Mouse (Mus musculus) liver, adult 2 months (tissue): Measurements from ENCODE around the gene Zgrf1. TPM values are rescaled to one million over a fixed set of nuclear protein-coding genes. Genes with fewer than 3 reads are reported as not detected.
A peak's percentile ranks its signal among the peaks of the same experiment; 100 is the strongest.

Experiments
- DNase-seq: peaks from one replicate; pipeline ENCODE4 v3.0.0-alpha.2; 2011; ENCODE audit warnings: low read depth, low spot score; ENCODE audit errors: extremely low read depth
- H3K27ac ChIP-seq: fragments of 200-500 bp; replicated peaks from 2 replicates; pipeline ENCODE4 v1.5.1; 2012; ENCODE audit warnings: low read depth, mild to moderate bottlenecking, control low read depth, inconsistent platforms, low read length; ENCODE audit not compliant: insufficient read depth
- H3K27me3 ChIP-seq: fragments of 200-500 bp; 2 replicates; pipeline ENCODE4 v1.6.1; 2012; ENCODE audit warnings: mild to moderate bottlenecking, moderate library complexity, low read length, inconsistent platforms; ENCODE audit not compliant: control insufficient read depth, insufficient read depth
- H3K36me3 ChIP-seq: fragments of 200-500 bp; 2 replicates; pipeline ENCODE4 v1.6.1; 2012; ENCODE audit warnings: low read length, inconsistent platforms; ENCODE audit not compliant: control insufficient read depth, insufficient read depth
- H3K4me1 ChIP-seq: fragments of 200-500 bp; 2 replicates; pipeline ENCODE4 v1.6.1; 2011; ENCODE audit warnings: low read length; ENCODE audit not compliant: control insufficient read depth, insufficient read depth
- H3K4me3 ChIP-seq: fragments of 200-500 bp; 2 replicates; pipeline ENCODE4 v1.5.1; 2011; ENCODE audit warnings: low read depth, mild to moderate bottlenecking, control low read depth, low read length, moderate library complexity; ENCODE audit not compliant: insufficient read depth
- H3K79me2 ChIP-seq: fragments of 200-500 bp; 2 replicates; pipeline ENCODE4 v1.6.1; 2012; ENCODE audit warnings: inconsistent platforms, mild to moderate bottlenecking, low read length, moderate library complexity; ENCODE audit not compliant: control insufficient read depth, insufficient read depth
- H3K9ac ChIP-seq: fragments of 200-500 bp; 2 replicates; pipeline ENCODE4 v1.6.1; 2012; ENCODE audit warnings: low read depth, mild to moderate bottlenecking, control low read depth, inconsistent platforms, low read length
- CTCF ChIP-seq: fragments of 200-500 bp; IDR thresholded peaks from 2 replicates; pipeline ENCODE4 v1.5.1; 2011; ENCODE audit warnings: low read depth, low read length, control low read depth
- POLR2A ChIP-seq: fragments of 200-500 bp; IDR thresholded peaks from 2 replicates; pipeline ENCODE4 v1.6.1; 2011; ENCODE audit warnings: low read length, control low read depth; ENCODE audit not compliant: insufficient read depth; ENCODE audit errors: extremely low read depth
- WGBS: fragments of 180-500 bp; shearing (Covaris S2); methylation state at CpG from one replicate; pipeline ENCODE4 v1.1.7; 2018; 5-methylcytosine and 5-hydroxymethylcytosine counted together
- polyA plus RNA-seq: library from polyadenylated mRNA; depleted of rRNA; stranded (reverse); fragments of >200 nt; gene quantifications from 2 replicates; pipeline ENCODE4 v1.2.3, GENCODE M21; 2012
- total RNA-seq: library from RNA; depleted of rRNA; stranded (reverse); fragments of >200 nt; gene quantifications from 2 replicates; pipeline ENCODE4 v1.2.3, GENCODE M21; 2014

Gene Zgrf1
- total and polyA plus RNA-seq, 2 experiments: 0.15 to 0.74 TPM

GRCm38 (mm10) chr3:127552434-127552972 is 786 bp upstream of the Zgrf1 start:
- WGBS: 2% methylated on average over 12 of the region's 13 CpGs
- no peak for DNase-seq

GRCm38 (mm10) chr3:127553720-127554043 is 393 bp downstream of the Zgrf1 start:
- Histone ChIP-seq H3K27me3 (no peaks in the 10 kb centered on the region), H3K36me3 (no peaks in the 10 kb centered on the region), H3K9ac (no peak overlapping the region), H3K4me1 (no peaks in the 10 kb centered on the region), H3K4me3 (peak overlapping the region; percentile 92), H3K27ac (no peak overlapping the region), H3K79me2 (no peaks in the 10 kb centered on the region)
- 1% methylated on average over 4 of the region's 4 CpGs for WGBS
- no peak for DNase-seq
- no peak for TF ChIP-seq POLR2A
- no peak for TF ChIP-seq CTCF

More at GRCm38 (mm10) chr3:127552434-127552972, 786 bp upstream of the Zgrf1 start:
- peak overlapping the region; percentile 30; the same call in 1 of the 2 replicates for H3K9ac ChIP-seq
- H3K27ac ChIP-seq: no peak overlapping the region
- H3K79me2 ChIP-seq: no peaks in the 10 kb centered on the region
- no peak for TF ChIP-seq CTCF
- no peak for TF ChIP-seq POLR2A
- no peaks in the 10 kb centered on the region for H3K36me3 ChIP-seq
- no peaks in the 10 kb centered on the region for H3K4me1 ChIP-seq
- H3K27me3 ChIP-seq: no peaks in the 10 kb centered on the region
- H3K4me3 ChIP-seq: peak overlapping the region; percentile 45; the same call in 1 of the 2 replicates

- H3K79me2 ChIP-seq: no peaks in the 10 kb centered on the region
- DNase-seq: no peak
- H3K4me1 ChIP-seq: no peaks in the 10 kb centered on the region
- H3K27ac ChIP-seq: no peak overlapping the region
- WGBS: 54% methylated on average over 5 of the region's 5 CpGs
- no peaks in the 10 kb centered on the region for H3K27me3 ChIP-seq
- no peak overlapping the region for H3K4me3 ChIP-seq
- H3K36me3 ChIP-seq: no peaks in the 10 kb centered on the region
- H3K9ac ChIP-seq: no peak overlapping the region
- TF ChIP-seq POLR2A: no peak
- no peak for TF ChIP-seq CTCF
These were observed 1.4 kb downstream of the Zgrf1 start for GRCm38 (mm10) chr3:127554723-127555122.

GRCm38 (mm10) chr3:127558201-127558600 is 4.9 kb downstream of the Zgrf1 start:
- H3K4me1 ChIP-seq: no peaks in the 10 kb centered on the region
- H3K9ac ChIP-seq: no peak overlapping the region
- H3K4me3 ChIP-seq: no peak overlapping the region
- H3K79me2 ChIP-seq: no peaks in the 10 kb centered on the region
- TF ChIP-seq CTCF (no peak), POLR2A (no peak)
- no peak overlapping the region for H3K27ac ChIP-seq
- H3K27me3 ChIP-seq: no peaks in the 10 kb centered on the region
- H3K36me3 ChIP-seq: peaks cover 3% of the 10 kb centered on the region; the same call in 1 of the 2 replicates
- DNase-seq: no peak

GRCm38 (mm10) chr3:127562974-127563373 is 9.7 kb downstream of the Zgrf1 start:
- TF ChIP-seq CTCF: no peak
- TF ChIP-seq POLR2A: no peak
- DNase-seq: no peak
- WGBS: 92% methylated on average over 4 of the region's 4 CpGs

GRCm38 (mm10) chr3:127565129-127565528 is 11.8 kb downstream of the Zgrf1 start:
- TF ChIP-seq POLR2A (no peak), CTCF (no peak)
- Histone ChIP-seq H3K36me3 (peaks cover 3% of the 10 kb centered on the region; the same call in 1 of the 2 replicates), H3K9ac (no peak overlapping the region), H3K4me3 (no peak overlapping the region), H3K79me2 (no peaks in the 10 kb centered on the region), H3K4me1 (no peaks in the 10 kb centered on the region), H3K27ac (no peak overlapping the region), H3K27me3 (no peaks in the 10 kb centered on the region)
- WGBS: 88% methylated on average over 3 of the region's 3 CpGs
- no peak for DNase-seq

More at GRCm38 (mm10) chr3:127562974-127563373, 9.7 kb downstream of the Zgrf1 start:
- Histone ChIP-seq H3K27ac (no peak overlapping the region), H3K79me2 (no peaks in the 10 kb centered on the region), H3K36me3 (peaks cover 3% of the 10 kb centered on the region; the same call in 1 of the 2 replicates), H3K4me3 (no peak overlapping the region), H3K4me1 (no peaks in the 10 kb centered on the region), H3K27me3 (no peaks in the 10 kb centered on the region), H3K9ac (no peak overlapping the region)
